Mouse (Mus musculus) testis, postnatal 10 days (tissue): ENCODE results near the gene Dclk1.
"Not testable (repeated sequence)": the region's sequence is repeated elsewhere in the genome, so short reads cannot be mapped to it uniquely, and the experiment has no call there.

Source experiments
- DNase-seq: peaks from one replicate; pipeline ENCODE4 v3.0.0; 2021; ENCODE audit warnings: low spot score

Gene Dclk1

DNA sequence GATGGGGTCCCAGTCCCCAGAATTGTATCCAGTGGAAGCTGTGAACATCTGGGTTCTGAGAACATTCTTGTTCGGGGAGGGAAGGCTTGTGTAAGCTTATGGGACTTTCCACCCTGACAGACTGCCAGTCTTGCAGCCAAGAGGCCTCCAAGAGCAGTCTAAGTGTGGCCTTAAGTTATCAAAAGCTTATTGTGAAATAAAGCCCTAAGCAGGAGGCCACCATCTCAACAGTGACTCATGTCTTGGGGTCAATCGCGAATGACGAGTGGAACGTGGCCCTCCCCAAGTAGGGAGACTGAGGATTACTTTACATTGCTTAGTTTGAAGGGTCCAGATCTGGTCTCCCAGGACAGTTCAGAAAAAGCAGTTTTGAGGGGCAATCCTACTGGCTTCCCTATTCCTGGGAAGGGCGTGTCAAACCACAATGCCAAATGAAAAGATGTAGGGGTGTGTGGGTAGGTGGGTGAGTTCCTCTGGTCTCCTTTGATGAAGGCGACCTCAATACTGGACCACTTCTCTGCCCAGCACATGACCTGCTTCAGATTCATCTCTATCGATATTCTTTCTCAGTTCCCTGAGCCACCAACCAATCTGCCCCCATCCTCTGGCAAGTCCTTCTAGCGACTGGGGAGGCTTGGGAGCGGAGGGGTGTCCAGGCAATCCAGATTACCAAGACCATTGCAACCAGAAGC is at the start of gene Dclk1:
Gene Dclk1, plus strand, starts transcription at position 635 of the 692 bp plus-strand sequence.
- DNase-seq: no peak

DNA sequence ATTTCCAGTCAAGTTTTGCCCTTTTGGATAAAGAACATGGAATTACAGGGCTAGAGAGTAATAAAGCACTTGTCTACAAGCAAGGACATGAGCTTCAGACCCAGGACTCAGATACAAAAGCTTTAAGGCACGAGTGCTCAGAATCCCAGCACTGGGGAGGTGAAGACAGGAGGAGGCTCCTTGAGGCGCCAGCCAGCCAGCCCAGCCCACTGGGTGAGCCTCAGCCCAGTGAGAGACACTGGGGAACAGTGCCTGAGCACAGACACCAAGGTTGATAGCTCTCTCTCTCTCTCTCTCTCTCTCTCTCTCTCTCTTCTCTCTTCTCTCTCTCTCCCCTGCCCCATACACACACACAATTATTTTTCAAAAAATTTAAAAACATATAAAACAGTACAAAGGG is 48.8 kb upstream of the Dclk1 start:
- DNase-seq: no peak

DNA sequence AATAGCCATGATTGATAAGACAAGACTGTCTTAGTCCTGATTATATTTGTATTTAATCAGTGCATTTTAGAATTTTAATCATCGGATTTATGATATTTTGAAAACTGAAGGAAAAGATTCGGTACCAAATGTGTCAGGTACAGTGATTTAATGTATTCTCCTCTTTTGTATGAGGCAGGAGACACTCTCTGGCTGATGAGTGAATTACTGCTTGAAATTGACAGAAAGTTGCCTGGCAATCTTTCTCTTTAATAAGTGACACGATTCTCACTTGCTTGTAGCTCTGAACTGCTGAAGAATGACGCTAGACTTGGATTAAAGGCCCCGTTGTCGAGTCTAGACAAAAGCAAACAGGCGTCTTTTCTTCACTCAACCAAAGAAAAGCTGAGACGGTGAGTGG is 47.4 kb upstream of the Dclk1 start:
- no peak for DNase-seq

DNA sequence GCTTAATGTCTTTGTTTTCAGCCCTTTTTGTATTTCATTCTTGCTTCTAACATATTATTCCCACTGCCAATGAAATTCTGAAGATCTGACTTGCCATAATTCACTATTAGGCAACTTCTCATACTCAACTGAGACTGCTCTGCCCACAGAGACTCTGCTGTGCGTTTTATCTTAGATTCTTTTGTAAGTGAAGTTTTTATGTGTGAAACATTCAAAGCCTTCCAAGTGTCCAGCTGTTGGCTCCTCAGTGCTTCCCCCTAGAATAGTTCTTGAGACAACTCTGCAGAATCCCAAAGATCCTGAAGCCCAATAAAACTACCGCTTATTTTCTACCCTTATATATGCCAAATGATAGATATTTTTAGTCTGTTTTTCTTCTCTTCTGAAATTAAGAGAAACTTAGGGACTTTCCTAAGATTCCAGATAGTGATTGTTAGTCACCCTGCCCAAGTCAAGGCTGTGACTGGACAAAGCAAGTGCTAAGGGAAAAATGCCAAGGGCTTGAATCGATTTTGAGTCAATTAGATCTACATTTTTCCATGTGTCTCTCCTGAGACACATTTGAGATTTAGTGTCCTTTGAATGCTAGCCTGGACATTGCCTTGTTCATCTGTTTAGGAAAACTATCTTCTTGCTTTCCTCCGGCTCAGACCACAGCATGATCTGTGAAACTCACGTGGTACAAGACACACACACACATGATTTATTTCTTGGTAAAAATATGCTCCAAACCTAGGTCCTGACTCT is 46.4 kb upstream of the Dclk1 start:
- no peak for DNase-seq

DNA sequence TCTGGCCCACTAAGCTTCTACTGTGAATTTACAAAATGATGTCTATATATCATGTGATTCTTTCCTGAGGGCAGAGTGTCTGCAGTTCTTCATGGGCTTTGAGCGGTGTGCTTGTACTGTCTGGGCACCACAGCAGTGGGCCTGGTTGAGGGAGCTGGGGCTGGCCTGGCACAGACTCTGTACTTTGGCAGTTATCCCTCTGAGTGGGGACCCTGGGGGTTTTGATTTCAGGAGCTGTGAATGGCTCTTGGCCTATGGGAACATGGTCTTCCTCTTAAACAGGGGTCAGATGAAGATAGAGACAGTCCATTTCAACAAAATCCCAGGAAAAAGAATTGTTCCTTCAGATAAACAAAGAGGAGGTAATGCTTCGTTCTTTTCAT is 45.8 kb upstream of the Dclk1 start:
- DNase-seq: no peak

DNA sequence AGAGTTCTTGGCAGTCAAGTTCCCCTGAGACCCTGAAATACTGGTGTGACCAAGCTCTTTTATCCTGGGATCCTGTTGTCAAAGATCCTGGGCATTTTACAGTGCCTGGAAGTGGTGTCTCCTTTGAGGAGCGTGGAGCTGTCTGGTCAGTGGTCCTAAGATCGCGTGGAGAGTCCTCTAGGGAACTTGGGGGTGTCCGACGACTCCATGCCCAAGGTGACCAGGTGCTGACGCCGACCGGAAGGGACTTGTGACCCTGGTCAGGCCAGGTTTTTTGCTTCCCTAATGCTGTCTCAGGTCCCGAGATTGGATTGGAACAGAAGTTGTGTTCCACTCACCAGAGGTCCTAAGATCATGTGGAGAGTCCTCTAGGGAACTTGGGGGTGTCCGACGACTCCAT is 38.5 kb upstream of the Dclk1 start:
- not testable (repeated sequence) for DNase-seq

DNA sequence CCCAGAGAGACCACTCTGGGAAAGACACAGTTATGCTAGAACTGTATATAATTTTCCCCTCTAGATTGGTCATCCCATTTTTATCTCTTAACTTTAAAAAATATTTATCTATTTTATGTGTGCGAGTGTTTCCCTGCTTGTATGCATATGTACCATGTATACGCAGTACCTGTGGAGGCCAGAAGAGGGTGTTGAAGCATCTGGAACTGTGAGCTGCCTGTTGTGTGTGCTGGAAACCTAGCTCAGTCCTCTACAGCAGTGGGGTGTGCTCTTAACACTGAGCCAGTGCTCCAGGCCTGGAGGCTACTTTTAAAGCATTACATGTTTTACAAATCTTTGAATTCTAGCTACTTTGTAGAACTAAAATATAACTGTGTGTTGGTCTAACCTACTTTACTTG is 35.8 kb upstream of the Dclk1 start:
- no peak for DNase-seq

DNA sequence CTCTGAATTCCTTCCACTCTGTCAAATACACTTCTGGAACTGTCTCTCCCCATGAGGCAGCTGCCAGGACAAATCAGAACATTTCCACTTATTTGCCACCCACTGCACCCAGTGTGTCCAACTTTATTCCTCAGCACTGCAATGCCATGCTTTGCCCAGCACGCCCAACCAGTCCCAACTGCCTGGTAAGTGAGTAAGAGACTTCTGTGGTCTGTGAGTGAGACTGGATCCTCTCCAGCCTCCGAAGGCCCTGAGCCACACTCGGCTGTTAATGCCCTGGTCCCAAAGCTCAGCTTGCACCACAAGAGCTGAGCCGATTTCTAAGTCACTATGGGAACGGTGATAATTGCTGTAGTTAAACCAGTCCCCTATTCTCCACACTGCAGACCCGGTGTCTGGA is 34.5 kb upstream of the Dclk1 start:
- DNase-seq: no peak

DNA sequence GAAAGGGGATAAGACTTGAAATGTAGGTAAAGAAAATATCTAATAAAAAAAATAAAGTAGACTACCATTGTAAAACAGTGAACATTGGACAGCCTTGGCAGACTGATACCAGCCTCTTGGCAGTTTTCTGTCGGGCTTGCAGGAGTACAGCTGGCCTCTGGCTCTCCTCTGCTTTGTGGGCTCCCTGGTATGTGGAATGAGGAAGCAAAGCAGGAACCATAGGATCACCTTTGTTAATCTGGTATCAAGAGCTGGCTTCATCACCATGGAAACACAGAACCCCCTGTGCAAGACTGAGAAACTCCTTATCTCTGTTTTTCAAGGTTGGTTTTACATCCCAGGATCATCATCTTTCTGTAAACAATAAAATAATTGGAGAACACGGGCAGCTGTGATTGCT is 29.9 kb upstream of the Dclk1 start:
- DNase-seq: no peak

DNA sequence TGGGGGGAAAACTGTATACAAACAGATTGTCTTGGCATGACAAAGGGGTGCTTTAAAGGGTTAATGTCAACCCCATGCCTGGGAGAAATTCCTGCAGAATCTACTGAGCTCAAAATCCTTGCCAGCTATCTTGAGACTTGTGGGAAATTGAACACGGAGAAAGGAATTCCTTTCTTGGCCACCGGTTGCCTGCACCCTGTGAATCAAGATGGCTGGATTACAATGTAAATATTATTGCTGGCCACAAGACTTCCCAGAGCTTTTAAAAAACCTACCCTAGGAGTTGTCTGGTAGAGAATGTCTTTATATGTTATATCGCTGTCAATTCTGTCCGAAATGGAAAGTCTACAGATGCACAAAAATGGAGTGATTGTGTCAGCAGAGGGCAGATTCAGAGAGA is 28.4 kb upstream of the Dclk1 start:
- no peak for DNase-seq

DNA sequence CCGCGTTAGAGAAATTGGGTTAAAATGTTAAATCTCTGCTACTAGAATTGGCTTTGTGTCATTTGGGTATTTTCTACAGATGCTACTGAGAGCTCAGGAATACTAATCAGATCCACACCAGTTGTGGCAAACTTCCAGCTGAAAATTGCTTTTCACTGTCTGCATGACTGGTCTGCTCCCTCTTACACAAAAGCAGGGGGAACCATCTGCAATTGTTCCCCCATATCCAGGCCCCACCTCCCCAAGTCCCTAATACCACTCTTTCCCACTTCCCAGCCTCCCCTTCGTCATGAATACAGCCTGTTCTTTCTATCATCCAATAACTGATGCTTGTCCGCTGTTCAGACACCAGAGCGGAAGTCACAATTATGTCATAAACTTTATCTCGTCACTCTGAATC is 27.8 kb upstream of the Dclk1 start:
- no peak for DNase-seq

DNA sequence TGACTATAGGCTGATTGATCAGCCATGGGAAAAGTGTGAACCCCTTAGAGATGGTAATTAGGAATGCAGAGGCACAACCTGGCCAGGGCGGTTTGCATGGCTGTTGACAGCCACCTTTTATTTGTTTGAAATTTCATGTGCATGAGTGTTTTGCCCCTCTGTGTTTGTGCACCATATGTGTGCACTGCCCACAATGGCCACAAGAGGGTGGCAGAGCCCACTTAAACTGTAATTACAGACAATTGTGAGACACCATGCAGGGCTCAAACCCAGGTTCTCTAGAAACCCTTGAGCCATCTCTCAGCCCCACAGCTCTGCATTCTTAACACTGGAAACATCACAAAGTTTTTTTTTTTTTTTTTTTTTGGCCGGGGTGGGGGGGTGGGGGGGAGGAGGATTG is 19.7 kb upstream of the Dclk1 start:
- DNase-seq: no peak

DNA sequence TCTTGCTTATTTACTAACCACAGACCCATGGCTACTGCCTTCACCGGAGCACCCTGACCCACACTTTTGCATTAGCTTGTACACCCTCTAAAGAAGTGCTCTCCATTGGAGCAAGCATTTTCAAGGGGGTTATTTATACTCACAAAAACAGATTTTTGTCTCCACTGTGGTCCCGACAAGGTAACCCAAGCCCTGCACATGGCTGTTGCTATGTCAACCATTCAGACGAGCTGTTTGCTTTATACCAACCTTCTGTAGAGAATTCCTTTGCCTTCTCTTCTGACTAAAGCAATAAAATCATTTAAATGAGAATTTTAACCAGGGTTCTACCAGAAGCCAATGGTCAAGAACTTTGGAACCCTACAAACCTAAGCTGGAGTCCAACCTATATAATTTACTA is 18.3 kb upstream of the Dclk1 start:
- no peak for DNase-seq

DNA sequence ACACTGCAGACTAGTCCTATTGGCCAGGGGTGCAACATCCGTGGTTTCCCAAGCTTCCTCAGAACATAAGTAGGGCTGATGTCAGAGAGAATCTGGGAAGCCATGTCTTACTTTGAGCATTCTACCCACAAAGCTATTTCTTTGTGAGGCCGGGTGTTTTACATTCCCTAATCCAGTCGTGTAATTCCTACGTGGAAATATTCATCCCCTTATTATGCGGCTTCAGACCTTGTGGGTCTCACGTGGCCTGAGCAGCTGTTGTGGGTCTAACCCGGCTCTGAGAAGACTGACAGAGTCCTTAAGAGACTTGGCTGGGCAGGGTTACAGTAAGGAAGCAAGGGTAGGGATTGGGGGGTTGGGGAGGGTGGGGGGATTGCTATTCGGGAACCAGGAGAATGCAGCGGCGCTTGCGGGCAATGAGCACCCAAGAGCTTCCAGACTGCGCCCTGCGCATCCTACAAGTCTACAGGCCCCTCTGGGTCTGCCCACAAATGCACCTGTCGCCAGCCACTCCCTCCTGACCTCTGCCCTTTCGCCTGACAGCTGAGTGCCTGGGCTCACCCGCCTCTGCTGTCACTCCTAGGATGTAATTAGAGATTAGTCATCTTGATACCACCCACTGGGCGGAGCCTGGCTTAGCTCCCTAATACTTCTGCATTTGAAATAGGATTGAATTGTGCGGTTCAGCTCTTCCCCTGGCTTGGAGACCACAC is 15.5 kb upstream of the Dclk1 start:
- DNase-seq: no peak

DNA sequence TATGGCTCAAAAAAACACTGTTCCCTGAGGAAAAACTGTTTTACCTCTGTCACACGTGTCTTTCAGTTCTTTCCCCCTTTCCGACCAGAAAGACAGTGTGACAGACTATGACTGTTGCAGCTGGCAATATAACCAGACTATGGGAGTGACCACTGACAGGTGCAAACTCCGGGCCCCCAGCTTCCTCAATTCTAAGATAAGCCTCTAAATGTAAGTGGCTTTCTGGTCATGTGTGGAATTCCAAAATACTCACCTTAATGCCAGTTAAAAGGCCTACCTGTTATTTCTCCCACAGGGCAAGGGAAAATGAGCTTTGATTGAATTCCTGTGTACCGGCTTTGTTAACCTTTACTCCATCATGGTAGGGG is 15.0 kb upstream of the Dclk1 start:
- no peak for DNase-seq

DNA sequence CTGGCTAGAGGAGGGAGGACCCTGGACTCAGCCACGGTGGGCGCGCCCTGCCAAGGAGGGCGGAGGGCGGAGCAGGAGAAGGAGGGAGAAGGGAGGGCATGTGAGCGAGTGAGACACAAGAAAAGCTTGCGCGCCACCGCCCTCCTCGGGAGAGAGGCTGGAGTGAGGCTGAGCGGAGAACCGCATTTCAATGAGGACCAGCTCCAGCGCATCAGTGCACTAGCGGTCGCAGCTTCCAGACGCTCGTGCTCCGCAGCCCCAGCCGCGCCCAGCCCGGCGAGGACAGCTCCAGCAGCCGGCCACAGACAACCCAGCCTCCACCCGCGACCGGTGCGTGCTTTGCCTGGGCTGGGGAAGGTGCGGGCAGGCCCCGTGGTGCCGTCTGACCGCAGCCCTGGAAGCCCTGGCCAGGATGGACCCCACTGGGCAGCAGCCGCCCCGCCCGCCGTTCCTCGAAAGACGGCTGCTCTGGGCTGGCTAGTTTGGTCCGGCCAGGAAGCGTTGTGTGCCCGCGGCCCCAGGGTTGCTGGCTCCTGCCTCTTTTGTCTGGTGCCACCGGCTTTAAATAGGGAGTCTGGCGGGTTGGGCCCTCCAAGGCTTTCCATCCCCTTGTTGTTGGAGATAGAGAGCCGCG is 375 bp downstream of the Dclk1 start:
- DNase-seq: peak; percentile 68

DNA sequence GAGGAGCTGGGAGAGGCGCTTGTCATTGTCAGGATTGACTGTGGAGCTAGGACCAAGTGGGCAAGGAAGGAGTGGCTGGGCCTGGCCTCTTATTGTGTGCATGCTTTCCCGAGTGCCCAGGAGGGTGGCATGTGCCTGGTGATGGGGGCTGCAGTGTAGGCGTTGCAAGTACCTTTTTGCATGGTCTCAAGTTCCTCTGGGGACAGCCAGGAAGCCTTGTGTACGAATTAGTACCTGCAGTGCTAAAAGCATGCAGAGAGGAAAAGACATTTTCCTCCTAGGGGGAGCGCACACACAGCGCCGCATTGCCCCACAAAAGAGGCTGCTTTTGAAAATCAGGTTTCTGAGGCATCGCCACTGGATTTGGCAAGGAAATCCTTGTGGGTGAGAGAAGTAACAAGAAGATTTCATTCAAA is 900 bp downstream of the Dclk1 start:
- no peak for DNase-seq

DNA sequence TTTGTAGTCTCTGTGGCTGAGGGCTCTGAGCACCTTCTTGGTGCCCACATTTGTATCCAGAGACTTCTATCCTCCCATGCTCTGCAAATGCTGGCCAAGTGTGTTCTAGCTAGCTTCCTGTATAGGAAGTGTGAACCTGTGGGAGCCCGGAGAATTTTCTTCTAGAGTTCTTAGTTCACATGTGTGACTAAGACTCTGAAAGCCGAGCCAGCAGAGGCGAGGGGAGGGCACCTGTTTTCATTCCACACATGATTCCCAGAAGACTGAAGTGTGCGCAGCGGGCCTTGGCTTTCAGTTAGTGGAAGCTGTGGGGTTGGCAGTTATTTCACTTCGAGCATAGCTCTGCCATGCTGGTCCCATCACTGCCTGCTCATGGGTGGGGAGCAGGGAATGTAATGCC is 1.9 kb downstream of the Dclk1 start:
- DNase-seq: no peak

DNA sequence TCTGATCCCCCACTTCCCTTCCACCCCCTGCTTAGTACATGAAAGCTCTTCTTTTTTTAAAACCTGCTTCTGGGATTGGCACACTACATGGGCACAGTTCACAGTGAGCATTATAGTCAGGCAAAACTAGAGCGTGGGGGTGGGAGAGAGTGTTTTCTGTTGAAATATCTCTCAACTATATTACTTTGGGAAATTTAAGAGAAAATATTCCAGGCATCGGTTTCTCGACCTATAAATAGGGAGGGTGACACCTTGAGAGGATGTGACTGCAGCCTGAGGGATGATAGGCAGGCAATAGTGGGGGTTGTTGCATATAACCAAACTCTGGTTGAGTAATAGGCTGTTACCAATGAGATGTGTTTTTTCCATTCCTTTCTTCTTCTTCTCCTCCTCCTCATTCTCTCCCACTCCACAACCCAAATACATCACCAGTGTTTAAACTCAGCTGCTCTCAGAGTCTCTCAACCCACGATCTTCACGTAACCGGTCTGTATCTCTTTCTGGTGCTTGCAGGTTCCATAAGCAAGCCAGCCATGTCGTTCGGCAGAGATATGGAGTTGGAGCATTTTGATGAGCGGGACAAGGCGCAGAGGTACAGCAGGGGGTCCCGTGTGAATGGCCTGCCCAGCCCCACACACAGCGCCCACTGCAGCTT is 4.6 kb downstream of the Dclk1 start:
- DNase-seq: no peak

DNA sequence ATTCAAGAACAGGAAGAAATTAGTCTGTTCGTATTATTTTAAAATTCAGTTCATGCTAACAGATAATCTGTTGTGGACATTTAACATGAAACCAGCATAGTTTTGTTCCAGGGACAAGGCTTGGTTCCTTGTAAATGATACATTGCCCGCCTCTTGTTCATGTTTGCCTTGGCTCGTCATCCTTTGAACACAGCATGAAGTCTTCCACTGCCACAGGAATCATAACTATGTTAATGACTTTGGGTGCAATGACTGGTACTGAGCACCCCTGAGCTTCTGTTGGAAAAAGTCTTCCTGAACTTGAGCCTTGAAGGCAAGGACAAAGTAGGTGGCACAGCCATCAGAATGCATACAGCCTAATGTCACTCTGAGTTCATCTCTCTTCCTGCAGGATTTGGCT is 5.9 kb downstream of the Dclk1 start:
- no peak for DNase-seq

DNA sequence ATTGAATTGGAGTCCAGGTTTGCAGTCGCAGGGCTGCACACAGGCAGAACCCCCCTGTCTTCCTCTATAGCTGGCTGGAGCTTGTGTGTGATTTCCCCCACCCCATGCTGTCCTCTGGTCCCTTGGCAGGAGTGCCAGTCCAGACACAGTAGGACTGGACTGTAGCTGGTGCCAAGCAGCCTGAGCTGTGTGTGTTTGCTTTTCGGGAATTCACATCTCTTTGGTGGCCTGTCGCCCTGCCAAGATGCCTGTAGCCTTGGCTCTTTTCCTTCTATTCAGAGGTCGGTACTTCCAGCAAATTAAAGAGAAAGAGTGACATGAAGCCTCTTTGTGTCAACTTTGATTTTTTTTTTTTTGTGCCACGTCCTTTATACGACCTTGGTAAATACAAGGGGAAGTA is 6.3 kb downstream of the Dclk1 start:
- DNase-seq: no peak

DNA sequence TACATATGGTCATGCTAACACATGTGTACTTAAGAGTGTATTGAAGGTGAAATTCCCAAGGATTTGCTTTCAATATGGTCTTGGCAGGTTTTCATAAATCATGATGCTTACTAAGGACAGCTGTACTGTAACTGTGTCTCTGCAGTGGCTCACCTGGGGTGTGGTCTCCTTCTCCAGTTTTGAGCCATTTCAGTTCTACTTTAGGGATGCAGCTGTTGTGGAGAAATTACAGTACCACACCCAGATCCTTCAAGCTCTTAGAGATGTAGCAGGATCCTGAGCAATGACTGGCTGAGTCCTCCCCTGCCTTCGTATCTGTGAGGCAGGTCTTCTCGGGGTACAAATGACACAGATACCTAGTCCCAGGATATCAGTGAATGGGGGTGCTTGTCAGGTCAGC is 8.5 kb downstream of the Dclk1 start:
- no peak for DNase-seq
